Mouse (Mus musculus): ENCODE results near the gene Eri3. TPM values are rescaled to one million over a fixed set of nuclear protein-coding genes. Genes with fewer than 3 reads are reported as not detected.

Gene Eri3
- polyA plus RNA-seq, 1 experiment from 2014 or later: 77.5 TPM

DNA sequence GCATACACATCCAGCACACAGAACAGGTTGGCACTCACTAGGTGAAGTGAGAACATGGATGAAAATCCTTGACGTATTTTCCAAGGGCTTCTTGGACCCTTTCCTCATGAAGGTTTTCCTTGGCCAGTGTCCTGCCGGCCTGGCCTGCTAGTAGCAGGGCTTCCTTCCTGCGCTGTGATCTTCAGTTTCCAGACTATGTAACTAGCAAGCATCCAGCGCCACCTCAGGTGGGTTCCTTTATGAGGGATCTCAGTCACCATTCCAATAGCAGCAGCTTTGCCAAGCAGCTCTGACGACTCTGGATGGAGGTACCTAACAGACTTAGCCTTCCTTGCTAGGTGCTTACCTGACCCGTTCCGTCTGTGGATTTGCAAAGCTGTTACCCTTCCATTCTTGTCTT, 119.7 kb downstream of the Eri3 start:
- Histone ChIP-seq H3K4me2 (replicated peaks; ENCODE audit: low read depth) (no peak overlapping the region), H3K9ac (ENCODE audit: low read length) (no peak overlapping the region), H3K4me1 (replicated peaks; ENCODE audit: control insufficient read depth, insufficient read depth) (no peaks in the 10 kb centered on the region), H3K36me3 (ENCODE audit: control insufficient read depth, insufficient read depth, low read length) (peaks cover 6% of the 10 kb centered on the region), H3K27me3 (ENCODE audit: control insufficient read depth, insufficient read depth, low read length) (no peaks in the 10 kb centered on the region), H3K27ac (replicated peaks) (no peak overlapping the region), H3K4me3 (ENCODE audit: low read depth, low read length) (no peak overlapping the region), H3K9me3 (ENCODE audit: control insufficient read depth, low read length) (no peaks in the 10 kb centered on the region)
- WGBS: 78% methylated on average over 7 of the region's 7 CpGs
- ATAC-seq (ENCODE audit: low FRiP score, low TSS enrichment) (no peak), DNase-seq (ENCODE audit: low spot score) (no peak)
- TF ChIP-seq EP300 (optimal IDR thresholded peaks at IDR 0.05) (no peak), CTCF (IDR thresholded peaks at IDR 0.05; ENCODE audit: low read depth) (no peak)

DNA sequence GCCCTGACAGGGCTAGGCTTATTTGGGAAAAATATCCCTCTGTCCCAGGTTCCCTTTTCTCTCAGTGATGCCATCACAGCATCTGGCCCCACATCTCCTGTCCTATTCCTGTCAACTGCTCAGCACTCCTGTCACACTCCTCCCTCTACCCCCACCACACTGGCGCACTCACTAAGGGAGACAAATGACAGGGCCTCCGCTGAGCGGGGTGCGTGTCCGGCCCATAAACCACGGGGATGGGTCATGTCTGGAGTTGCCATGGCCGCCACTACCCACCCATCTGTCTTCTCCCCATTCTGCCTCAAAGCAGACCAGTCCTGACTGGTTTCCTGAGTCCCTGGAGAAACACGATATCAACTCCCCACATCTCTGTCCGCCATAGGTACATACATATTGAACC, 121.9 kb downstream of the Eri3 start:
- no peak overlapping the region for H3K4me2 ChIP-seq (replicated peaks; ENCODE audit: low read depth)
- H3K4me1 ChIP-seq (replicated peaks; ENCODE audit: control insufficient read depth, insufficient read depth): no peaks in the 10 kb centered on the region
- no peaks in the 10 kb centered on the region for H3K27me3 ChIP-seq (ENCODE audit: control insufficient read depth, insufficient read depth, low read length)
- no peaks in the 10 kb centered on the region for H3K9me3 ChIP-seq (ENCODE audit: control insufficient read depth, low read length)
- DNase-seq (ENCODE audit: low spot score) (no peak), ATAC-seq (ENCODE audit: low FRiP score, low TSS enrichment) (no peak)
- 57% methylated on average over 9 of the region's 9 CpGs for WGBS
- H3K4me3 ChIP-seq (ENCODE audit: low read depth, low read length): no peak overlapping the region
- H3K9ac ChIP-seq (ENCODE audit: low read length): no peak overlapping the region
- no peak for TF ChIP-seq EP300 (optimal IDR thresholded peaks at IDR 0.05)
- no peak overlapping the region for H3K27ac ChIP-seq (replicated peaks)
- H3K36me3 ChIP-seq (ENCODE audit: control insufficient read depth, insufficient read depth, low read length): peaks cover 19% of the 10 kb centered on the region

DNA sequence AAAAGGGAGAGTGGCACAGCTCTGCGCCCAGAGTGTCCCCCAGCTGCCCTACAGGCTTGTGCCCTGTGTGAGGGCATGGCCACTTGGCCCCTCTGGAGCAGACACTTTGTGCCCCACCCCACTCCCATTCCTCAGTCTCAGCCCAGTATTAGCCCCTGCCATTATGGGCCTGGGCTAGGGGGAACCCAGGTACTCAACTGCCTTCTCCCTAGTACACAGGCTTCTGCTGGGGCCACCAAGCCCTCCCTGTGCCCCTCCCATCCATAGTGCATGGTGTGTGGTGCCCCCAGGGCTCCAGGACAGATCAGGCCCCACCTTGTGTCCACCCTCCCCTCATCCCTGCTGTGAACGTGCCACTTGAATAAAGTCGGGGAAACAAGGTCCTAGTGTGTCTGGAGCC, 123.7 kb downstream of the Eri3 start:
- peaks cover 23% of the 10 kb centered on the region for H3K36me3 ChIP-seq (ENCODE audit: control insufficient read depth, insufficient read depth, low read length)
- H3K9me3 ChIP-seq (ENCODE audit: control insufficient read depth, low read length): no peaks in the 10 kb centered on the region
- H3K4me1 ChIP-seq (replicated peaks; ENCODE audit: control insufficient read depth, insufficient read depth): no peaks in the 10 kb centered on the region
- WGBS: 73% methylated on average over 3 of the region's 3 CpGs
- DNase-seq (ENCODE audit: low spot score) (no peak), ATAC-seq (ENCODE audit: low FRiP score, low TSS enrichment) (0 out of 2 replicates have a peak, but pooled peaks have one; percentile 27)
- H3K27me3 ChIP-seq (ENCODE audit: control insufficient read depth, insufficient read depth, low read length): no peaks in the 10 kb centered on the region
- no peak overlapping the region for H3K9ac ChIP-seq (ENCODE audit: low read length)
- no peak overlapping the region for H3K27ac ChIP-seq (replicated peaks)
- TF ChIP-seq CTCF (IDR thresholded peaks at IDR 0.05; ENCODE audit: low read depth) (no peak), EP300 (optimal IDR thresholded peaks at IDR 0.05) (no peak)
- H3K4me3 ChIP-seq (ENCODE audit: low read depth, low read length): no peak overlapping the region
- no peak overlapping the region for H3K4me2 ChIP-seq (replicated peaks; ENCODE audit: low read depth)

DNA sequence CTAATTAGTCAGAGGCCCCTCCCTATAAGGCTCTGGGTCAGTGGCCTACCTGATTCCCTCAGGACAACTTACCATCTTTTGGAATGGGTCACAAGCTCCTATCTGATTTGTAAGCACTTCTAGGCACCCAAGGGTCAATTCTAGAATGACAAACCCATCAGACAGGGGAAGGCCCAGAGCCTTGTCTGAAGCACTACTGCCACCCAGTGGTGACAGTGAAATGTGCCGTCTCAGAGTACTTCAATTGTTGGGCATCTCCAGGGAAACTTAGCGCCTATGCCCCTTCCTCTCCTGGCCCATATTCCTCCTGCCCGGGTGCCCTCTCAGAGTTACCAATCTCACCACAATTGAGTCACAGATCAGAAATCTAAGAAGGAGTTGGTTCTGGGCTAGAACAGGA, 126.7 kb downstream of the Eri3 start:
- TF ChIP-seq EP300 (optimal IDR thresholded peaks at IDR 0.05): no peak
- TF ChIP-seq CTCF (IDR thresholded peaks at IDR 0.05; ENCODE audit: low read depth): peak; percentile 94
- peak; percentile 41; the same call in 1 of the 2 replicates for ATAC-seq (ENCODE audit: low FRiP score, low TSS enrichment)
- H3K4me2 ChIP-seq (replicated peaks; ENCODE audit: low read depth): no peak overlapping the region

DNA sequence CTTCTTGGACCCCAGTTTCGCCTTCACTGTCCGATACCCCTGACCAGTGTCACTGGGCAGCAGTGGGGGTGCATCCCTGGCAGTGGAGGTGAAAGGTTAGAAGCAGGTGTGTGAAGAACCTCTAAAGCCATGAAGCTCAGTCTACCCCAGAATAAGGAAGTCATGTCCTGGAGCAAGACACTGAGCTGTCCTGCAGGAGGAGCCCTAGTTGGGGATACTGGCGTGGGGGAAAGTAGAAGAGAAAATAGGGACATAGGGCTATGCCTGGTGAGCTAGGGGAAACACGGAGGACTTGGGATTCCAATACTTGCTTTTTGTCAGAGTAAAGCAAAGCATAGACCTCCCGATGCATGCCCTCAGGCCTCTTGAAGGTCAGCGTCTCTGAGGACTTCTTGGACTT, 130.8 kb downstream of the Eri3 start:
- 74% methylated on average over 6 of the region's 6 CpGs for WGBS
- H3K27ac ChIP-seq (replicated peaks): no peak overlapping the region
- ATAC-seq (ENCODE audit: low FRiP score, low TSS enrichment) (no peak), DNase-seq (ENCODE audit: low spot score) (no peak)
- H3K4me2 ChIP-seq (replicated peaks; ENCODE audit: low read depth): peak overlapping the region; percentile 91
- H3K4me1 ChIP-seq (replicated peaks; ENCODE audit: control insufficient read depth, insufficient read depth): no peaks in the 10 kb centered on the region
- no peaks in the 10 kb centered on the region for H3K27me3 ChIP-seq (ENCODE audit: control insufficient read depth, insufficient read depth, low read length)
- peaks cover 6% of the 10 kb centered on the region for H3K36me3 ChIP-seq (ENCODE audit: control insufficient read depth, insufficient read depth, low read length)
- TF ChIP-seq EP300 (optimal IDR thresholded peaks at IDR 0.05): no peak
- TF ChIP-seq CTCF (IDR thresholded peaks at IDR 0.05; ENCODE audit: low read depth): peak; percentile 59
- no peak overlapping the region for H3K9ac ChIP-seq (ENCODE audit: low read length)
- no peaks in the 10 kb centered on the region for H3K9me3 ChIP-seq (ENCODE audit: control insufficient read depth, low read length)
- peak overlapping the region; percentile 80 for H3K4me3 ChIP-seq (ENCODE audit: low read depth, low read length)

More for the DNA sequence above, 126.7 kb downstream of the Eri3 start:
- no peak overlapping the region for H3K27ac ChIP-seq (replicated peaks)
- H3K27me3 ChIP-seq (ENCODE audit: control insufficient read depth, insufficient read depth, low read length): no peaks in the 10 kb centered on the region
- no peaks in the 10 kb centered on the region for H3K4me1 ChIP-seq (replicated peaks; ENCODE audit: control insufficient read depth, insufficient read depth)
- no peak overlapping the region for H3K9ac ChIP-seq (ENCODE audit: low read length)
- 25% methylated on average over 3 of the region's 3 CpGs for WGBS
- H3K9me3 ChIP-seq (ENCODE audit: control insufficient read depth, low read length): no peaks in the 10 kb centered on the region
- peak; percentile 81 for DNase-seq (ENCODE audit: low spot score)
- H3K36me3 ChIP-seq (ENCODE audit: control insufficient read depth, insufficient read depth, low read length): peaks cover 23% of the 10 kb centered on the region
- no peak overlapping the region for H3K4me3 ChIP-seq (ENCODE audit: low read depth, low read length)

DNA sequence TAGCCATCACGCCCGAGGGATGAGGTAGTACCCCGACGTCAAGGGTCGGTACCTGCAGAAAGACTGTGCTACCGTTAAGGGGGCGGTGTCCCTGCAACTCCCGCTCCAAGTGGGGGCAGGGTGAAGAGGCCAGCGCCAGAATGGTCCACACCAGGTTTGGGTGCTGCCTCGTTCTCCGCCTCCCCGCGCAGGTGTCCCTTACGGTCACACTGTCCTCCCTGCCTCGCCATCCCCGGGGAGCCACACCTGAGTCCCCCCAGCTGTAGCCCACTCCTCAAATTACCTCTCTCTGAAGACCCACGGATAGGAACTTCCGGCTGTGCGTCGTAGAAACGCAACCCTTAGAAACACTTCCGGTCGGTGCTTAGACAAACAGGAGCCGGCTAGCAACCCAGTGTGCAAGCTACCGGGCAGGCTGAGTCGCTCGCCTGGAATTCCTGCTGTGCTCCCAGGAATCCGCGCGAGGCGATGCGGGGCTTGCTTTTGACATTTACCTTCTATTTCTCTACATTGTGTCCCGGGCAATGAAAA, 131.8 kb downstream of the Eri3 start, which contains the start of gene Dmap1:
TSS of gene Dmap1 (minus strand) at position 343 of the 531 bp plus-strand sequence.
- no peaks in the 10 kb centered on the region for H3K4me1 ChIP-seq (replicated peaks; ENCODE audit: control insufficient read depth, insufficient read depth)
- WGBS: 0% methylated on average over 33 of the region's 33 CpGs

More for the DNA sequence above, 131.8 kb downstream of the Eri3 start, which contains the start of gene Dmap1:
- DNase-seq (ENCODE audit: low spot score) (peak; percentile 88), ATAC-seq (ENCODE audit: low FRiP score, low TSS enrichment) (peak; percentile 90)
- Histone ChIP-seq H3K9me3 (ENCODE audit: control insufficient read depth, low read length) (no peaks in the 10 kb centered on the region), H3K9ac (ENCODE audit: low read length) (peak within 1 kb of the TSS; percentile 87), H3K36me3 (ENCODE audit: control insufficient read depth, insufficient read depth, low read length) (peaks cover 4% of the 10 kb centered on the region; the same call in 1 of the 2 replicates), H3K4me3 (ENCODE audit: low read depth, low read length) (peak within 1 kb of the TSS; percentile 80), H3K27ac (replicated peaks) (peak within 1 kb of the TSS; percentile 63; the same call in 1 of the 2 replicates), H3K27me3 (ENCODE audit: control insufficient read depth, insufficient read depth, low read length) (no peaks in the 10 kb centered on the region), H3K4me2 (replicated peaks; ENCODE audit: low read depth) (peak within 1 kb of the TSS; percentile 91)
- peak; percentile 12; the same call in 1 of the 2 replicates for TF ChIP-seq CTCF (IDR thresholded peaks at IDR 0.05; ENCODE audit: low read depth)
- no peak for TF ChIP-seq EP300 (optimal IDR thresholded peaks at IDR 0.05)

Data from stomach, postnatal 0 days (tissue).